Mouse (Mus musculus): ENCODE data around the gene Rbms3.

The Rbms3 gene

GRCm38 (mm10) chr9:116639597-116640301, 990.0 kb downstream of the Rbms3 start:
- DNase-seq (ENCODE audit: low read depth, low spot score): peak; percentile 2

- no peak for DNase-seq (ENCODE audit: low read depth, low spot score)
Observed at GRCm38 (mm10) chr9:116633786-116634185, 995.9 kb downstream of the Rbms3 start.

GRCm38 (mm10) chr9:116633075-116633474, 996.6 kb downstream of the Rbms3 start:
- DNase-seq (ENCODE audit: low read depth, low spot score): no peak

GRCm38 (mm10) chr9:116631816-116632215, 997.9 kb downstream of the Rbms3 start:
- no peak for DNase-seq (ENCODE audit: low read depth, low spot score)

- no peak for DNase-seq (ENCODE audit: low read depth, low spot score)
Observed at GRCm38 (mm10) chr9:116630805-116631204, 998.9 kb downstream of the Rbms3 start.

GRCm38 (mm10) chr9:116620434-116620833, 1009.3 kb downstream of the Rbms3 start:
- DNase-seq (ENCODE audit: low read depth, low spot score): no peak

- DNase-seq (ENCODE audit: low read depth, low spot score): peak; percentile 27
Observed at GRCm38 (mm10) chr9:116618886-116619285, 1010.8 kb downstream of the Rbms3 start.

- DNase-seq (ENCODE audit: low read depth, low spot score): no peak
Observed at GRCm38 (mm10) chr9:116613276-116613675, 1016.4 kb downstream of the Rbms3 start.

GRCm38 (mm10) chr9:116596046-116596445, 1033.7 kb downstream of the Rbms3 start:
- DNase-seq (ENCODE audit: low read depth, low spot score): no peak

- DNase-seq (ENCODE audit: low read depth, low spot score): no peak
Observed at GRCm38 (mm10) chr9:116592486-116592885, 1037.2 kb downstream of the Rbms3 start.

GRCm38 (mm10) chr9:116591071-116591470, 1038.6 kb downstream of the Rbms3 start:
- DNase-seq (ENCODE audit: low read depth, low spot score): peak; percentile 74

GRCm38 (mm10) chr9:116569680-116570079, 1060.0 kb downstream of the Rbms3 start:
- DNase-seq (ENCODE audit: low read depth, low spot score): no peak

GRCm38 (mm10) chr9:116566711-116567110, 1063.0 kb downstream of the Rbms3 start:
- peak; percentile 65 for DNase-seq (ENCODE audit: low read depth, low spot score)

- DNase-seq (ENCODE audit: low read depth, low spot score): no peak
Observed at GRCm38 (mm10) chr9:116557781-116558180, 1071.9 kb downstream of the Rbms3 start.

- no peak for DNase-seq (ENCODE audit: low read depth, low spot score)
Observed at GRCm38 (mm10) chr9:116556641-116557040, 1073.1 kb downstream of the Rbms3 start.

- peak; percentile 12 for DNase-seq (ENCODE audit: low read depth, low spot score)
Observed at GRCm38 (mm10) chr9:116553181-116553580, 1076.5 kb downstream of the Rbms3 start.

GRCm38 (mm10) chr9:116546156-116546555, 1083.6 kb downstream of the Rbms3 start:
- DNase-seq (ENCODE audit: low read depth, low spot score): no peak

GRCm38 (mm10) chr9:116542793-116543192, 1086.9 kb downstream of the Rbms3 start:
- DNase-seq (ENCODE audit: low read depth, low spot score): no peak

GRCm38 (mm10) chr9:116541976-116542375, 1087.7 kb downstream of the Rbms3 start:
- peak; percentile 53 for DNase-seq (ENCODE audit: low read depth, low spot score)

- no peak for DNase-seq (ENCODE audit: low read depth, low spot score)
Observed at GRCm38 (mm10) chr9:116535709-116536108, 1094.0 kb downstream of the Rbms3 start.

- DNase-seq (ENCODE audit: low read depth, low spot score): no peak
Observed at GRCm38 (mm10) chr9:116533381-116533780, 1096.3 kb downstream of the Rbms3 start.

GRCm38 (mm10) chr9:116531121-116531520, 1098.6 kb downstream of the Rbms3 start:
- no peak for DNase-seq (ENCODE audit: low read depth, low spot score)

- no peak for DNase-seq (ENCODE audit: low read depth, low spot score)
Observed at GRCm38 (mm10) chr9:116524386-116524785, 1105.3 kb downstream of the Rbms3 start.
